Mouse (Mus musculus): Measurements from ENCODE around the gene Lkaaear1. TPM values are rescaled to one million over a fixed set of nuclear protein-coding genes. Genes with fewer than 3 reads are reported as not detected.

The Lkaaear1 gene
- total RNA-seq, 2 experiments from 2014 or later, result not detected

- DNase-seq, result no peak
These were observed 44.7 kb downstream of the Lkaaear1 start for GRCm38 (mm10) chr2:181653523-181653922.

- DNase-seq, result no peak
These were observed 45.2 kb downstream of the Lkaaear1 start for GRCm38 (mm10) chr2:181653065-181653464.

GRCm38 (mm10) chr2:181648926-181649325 lies 49.3 kb downstream of the Lkaaear1 start:
- no peak for DNase-seq

Other genes with a start within 250 kb of the Lkaaear1 start
- gene Zbtb46, start 239.0 kb downstream of the Lkaaear1 start, total RNA-seq (2021), result 1 to 10 TPM; 5.8 to 6.2 TPM
- not detected for gene Abhd16b, start 205.2 kb downstream of the Lkaaear1 start, total RNA-seq (2021)
- 10 to 100 TPM; 77.7 to 87.1 TPM for gene Tpd52l2, start 201.3 kb downstream of the Lkaaear1 start, total RNA-seq (2021)
- 100 to 1,000 TPM; 252 to 275 TPM for gene Dnajc5, start 178.0 kb downstream of the Lkaaear1 start, total RNA-seq (2021)
- gene Uckl1, start 113.5 kb downstream of the Lkaaear1 start, total RNA-seq (2021), result 10 to 100 TPM; 59.6 to 60.7 TPM
- 10 to 100 TPM; 55.7 to 58.1 TPM for gene Prpf6, start 106.6 kb downstream of the Lkaaear1 start, total RNA-seq (2021)
- 100 to 1,000 TPM in 1 of 2 experiments, 10 to 100 TPM in 1; 96.3 to 101 TPM for gene Zfp512b, start 105.6 kb downstream of the Lkaaear1 start, total RNA-seq (2021)
- gene Samd10, start 99.2 kb downstream of the Lkaaear1 start, total RNA-seq (2021), result 10 to 100 TPM; 14.3 to 16.4 TPM
- 1 to 10 TPM; 1.1 to 1.6 TPM for gene Gm29797, start 41.4 kb downstream of the Lkaaear1 start, total RNA-seq (2021)
- gene Sox18, start 26.8 kb downstream of the Lkaaear1 start, total RNA-seq (2021), result 10 to 100 TPM in 1 of 2 experiments, 1 to 10 TPM in 1; 8.3 to 11.1 TPM
- 10 to 100 TPM; 60.6 to 62.0 TPM for gene Tcea2, start 18.1 kb downstream of the Lkaaear1 start, total RNA-seq (2021)
- gene Rgs19, start 4.5 kb downstream of the Lkaaear1 start, total RNA-seq (2021), result 10 to 100 TPM; 44.0 to 44.1 TPM
- 10 to 100 TPM; 47.7 to 56.7 TPM for gene Oprl1, start 16.6 kb upstream of the Lkaaear1 start, total RNA-seq (2021)
- 10 to 100 TPM; 26.3 to 27.8 TPM for gene Myt1, start 64.9 kb upstream of the Lkaaear1 start, total RNA-seq (2021)
- gene Pcmtd2, start 139.4 kb upstream of the Lkaaear1 start, total RNA-seq (2021), result 10 to 100 TPM; 87.3 to 91.1 TPM
- gene Polr3k, start 165.9 kb upstream of the Lkaaear1 start, total RNA-seq (2021), result 10 to 100 TPM; 29.5 to 36.2 TPM